Mouse (Mus musculus) kidney, postnatal 0 days (tissue): ENCODE data around the gene Pim1. TPM values are rescaled to one million over a fixed set of nuclear protein-coding genes. Genes with fewer than 3 reads are reported as not detected.

Experiments
- ATAC-seq: fragments of 200-750 bp; cut with Nextera tagmentation; replicated peaks from 2 replicates; pipeline ENCODE4 v1.8.0; 2017; ENCODE audit warnings: low read depth, moderate number of reproducible peaks, moderate TSS enrichment, moderate library complexity; ENCODE audit not compliant: low FRiP score
- DNase-seq: peaks from one replicate; pipeline ENCODE4 v3.0.0-alpha.2; 2016; ENCODE audit warnings: low spot score
- H3K27ac ChIP-seq: fragments of 300-500 bp; sonication (generic); 2 replicates; pipeline ENCODE4 v1.5.1; 2014; ENCODE audit warnings: mild to moderate bottlenecking
- H3K27me3 ChIP-seq: fragments of 300-500 bp; sonication (generic); 2 replicates; pipeline ENCODE4 v1.6.1; 2014; ENCODE audit warnings: low read length, mixed read lengths; ENCODE audit not compliant: insufficient read depth
- H3K36me3 ChIP-seq: fragments of 300-500 bp; sonication (generic); 2 replicates; pipeline ENCODE4 v1.6.1; 2014; ENCODE audit warnings: low read length, mixed read lengths; ENCODE audit not compliant: insufficient read depth
- H3K4me1 ChIP-seq: fragments of 300-500 bp; sonication (generic); replicated peaks from 2 replicates; pipeline ENCODE4 v1.6.1; 2014; ENCODE audit warnings: antibody characterized with exemption, low read length, mixed read lengths; ENCODE audit not compliant: insufficient read depth
- H3K4me2 ChIP-seq: fragments of 300-500 bp; sonication (generic); 2 replicates; pipeline ENCODE4 v1.6.1; 2014; ENCODE audit warnings: mild to moderate bottlenecking, low read length, moderate library complexity, mixed read lengths
- H3K4me3 ChIP-seq: fragments of 300-500 bp; sonication (generic); replicated peaks from 2 replicates; pipeline ENCODE4 v1.5.1; 2014; ENCODE audit warnings: low read depth, low read length
- H3K9ac ChIP-seq: fragments of 300-500 bp; sonication (generic); 2 replicates; pipeline ENCODE4 v1.6.1; 2014; ENCODE audit warnings: low read depth, low read length
- H3K9me3 ChIP-seq: fragments of 300-500 bp; sonication (generic); replicated peaks from 2 replicates; pipeline ENCODE4 v1.6.1; 2016; ENCODE audit warnings: low read length, inconsistent platforms, mixed read lengths
- CTCF ChIP-seq: IDR thresholded peaks from 2 replicates; pipeline ENCODE4 v1.5.1; 2016; ENCODE audit warnings: antibody characterized with exemption, low read depth, mild to moderate bottlenecking, moderate library complexity
- WGBS: fragments of 180-500 bp; shearing (Covaris S2); extraction: QIAGEN DNeasy Blood & Tissue Kit; methylation state at CpG from one replicate; pipeline ENCODE4 v1.1.7; 2014; 5-methylcytosine and 5-hydroxymethylcytosine counted together
- polyA plus RNA-seq: library from polyadenylated mRNA; unstranded; fragments of >200 nt; fragmentation: Nextera tagmentation; extraction: Ambion mirVana; gene quantifications from 2 replicates; pipeline ENCODE4 v1.2.1, GENCODE M21; 2015

The Pim1 gene
- polyA plus RNA-seq, 1 experiment from 2014 or later = 21.3 TPM

DNA sequence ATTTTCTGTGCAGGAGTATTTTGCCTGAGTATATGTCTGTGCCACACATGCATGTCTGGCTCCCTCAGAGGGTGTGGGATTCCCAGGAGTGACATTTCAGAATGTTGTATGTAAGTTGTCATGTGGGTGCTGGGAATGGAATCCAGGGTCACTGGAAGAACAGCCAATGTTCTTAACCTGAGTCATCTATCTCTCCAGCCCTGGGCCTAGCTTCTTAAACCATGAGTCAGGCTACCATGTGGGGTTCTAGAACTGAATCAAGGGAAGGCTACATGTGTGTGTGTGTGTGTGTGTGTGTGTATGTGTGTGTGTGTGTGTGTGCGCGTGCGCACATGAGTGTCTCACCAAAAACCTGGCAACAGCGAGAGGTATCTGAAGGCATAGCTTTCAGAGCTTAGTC, 34.1 kb upstream of the Pim1 start:
- no peak for DNase-seq
- no peak overlapping the region for H3K4me2 ChIP-seq

GRCm38 (mm10) chr17:29456926-29457325, 33.6 kb upstream of the Pim1 start:
- WGBS = 83% methylated on average over 2 of the region's 2 CpGs
- no peak overlapping the region for H3K4me2 ChIP-seq
- peaks cover 14% of the 10 kb centered on the region for H3K4me1 ChIP-seq
- TF ChIP-seq CTCF = no peak
- no peaks in the 10 kb centered on the region for H3K36me3 ChIP-seq
- H3K27ac ChIP-seq = no peak overlapping the region
- H3K4me3 ChIP-seq = no peak overlapping the region
- no peak overlapping the region for H3K9ac ChIP-seq
- ATAC-seq = no peak
- no peak for DNase-seq
- no peaks in the 10 kb centered on the region for H3K27me3 ChIP-seq
- no peaks in the 10 kb centered on the region for H3K9me3 ChIP-seq

More for the DNA sequence above, 34.1 kb upstream of the Pim1 start:
- Histone ChIP-seq H3K4me1 (peaks cover 14% of the 10 kb centered on the region), H3K9me3 (no peaks in the 10 kb centered on the region), H3K27ac (no peak overlapping the region), H3K27me3 (no peaks in the 10 kb centered on the region), H3K4me3 (no peak overlapping the region), H3K36me3 (no peaks in the 10 kb centered on the region), H3K9ac (no peak overlapping the region)
- no peak for TF ChIP-seq CTCF
- ATAC-seq = no peak
- WGBS = 100% methylated on average over 4 of the region's 4 CpGs

GRCm38 (mm10) chr17:29457795-29458560, 32.6 kb upstream of the Pim1 start:
- Histone ChIP-seq H3K9me3 (no peaks in the 10 kb centered on the region), H3K4me2 (no peak overlapping the region), H3K4me3 (no peak overlapping the region), H3K4me1 (peaks cover 14% of the 10 kb centered on the region), H3K36me3 (no peaks in the 10 kb centered on the region), H3K9ac (no peak overlapping the region), H3K27me3 (no peaks in the 10 kb centered on the region), H3K27ac (0 out of 2 replicates have a peak overlapping the region, but pooled peaks have one; percentile 19)
- no peak for TF ChIP-seq CTCF
- DNase-seq (no peak), ATAC-seq (no peak)
- 52% methylated on average over 11 of the region's 11 CpGs for WGBS

GRCm38 (mm10) chr17:29459321-29460118, 31.0 kb upstream of the Pim1 start:
- H3K27ac ChIP-seq = peak overlapping the region; percentile 81
- H3K9ac ChIP-seq = 0 out of 2 replicates have a peak overlapping the region, but pooled peaks have one; percentile 40
- no peaks in the 10 kb centered on the region for H3K9me3 ChIP-seq
- peak overlapping the region; percentile 32 for H3K4me2 ChIP-seq
- ATAC-seq (peak; percentile 53), DNase-seq (peak; percentile 91)
- no peaks in the 10 kb centered on the region for H3K36me3 ChIP-seq
- H3K4me3 ChIP-seq = no peak overlapping the region
- WGBS = 4% methylated on average over 24 of the region's 24 CpGs
- H3K4me1 ChIP-seq = peaks cover 25% of the 10 kb centered on the region
- TF ChIP-seq CTCF = no peak
- H3K27me3 ChIP-seq = no peaks in the 10 kb centered on the region

GRCm38 (mm10) chr17:29460119-29460505, 30.4 kb upstream of the Pim1 start:
- Histone ChIP-seq H3K4me2 (peak overlapping the region; percentile 32), H3K9me3 (no peaks in the 10 kb centered on the region), H3K4me3 (no peak overlapping the region), H3K27me3 (no peaks in the 10 kb centered on the region), H3K27ac (peak overlapping the region; percentile 81), H3K4me1 (peaks cover 30% of the 10 kb centered on the region), H3K36me3 (no peaks in the 10 kb centered on the region), H3K9ac (no peak overlapping the region)
- 24% methylated on average over 5 of the region's 5 CpGs for WGBS
- DNase-seq = no peak
- no peak for TF ChIP-seq CTCF
- ATAC-seq = no peak

GRCm38 (mm10) chr17:29463627-29464026, 26.9 kb upstream of the Pim1 start:
- WGBS = 11% methylated on average over 13 of the region's 13 CpGs
- peaks cover 42% of the 10 kb centered on the region for H3K4me1 ChIP-seq
- peak overlapping the region; percentile 67 for H3K27ac ChIP-seq
- no peaks in the 10 kb centered on the region for H3K36me3 ChIP-seq
- DNase-seq = peak; percentile 78
- H3K4me2 ChIP-seq = peak overlapping the region; percentile 49
- no peaks in the 10 kb centered on the region for H3K9me3 ChIP-seq
- no peaks in the 10 kb centered on the region for H3K27me3 ChIP-seq
- peak overlapping the region; percentile 5; the same call in 1 of the 2 replicates for H3K4me3 ChIP-seq
- ATAC-seq = peak; percentile 14; the same call in 1 of the 2 replicates
- H3K9ac ChIP-seq = peak overlapping the region; percentile 45
- TF ChIP-seq CTCF = no peak
